Mouse (Mus musculus): ENCODE results near the gene Smg1. TPM values are rescaled to one million over a fixed set of nuclear protein-coding genes. Genes with fewer than 3 reads are reported as not detected.

Smg1 gene
- polyA plus RNA-seq, 1 experiment from 2014 or later, result 28.3 TPM

- Histone ChIP-seq H3K27me3 (ENCODE audit: insufficient read depth, low read length) (no peaks in the 10 kb centered on the region), H3K4me2 (no peak overlapping the region), H3K4me1 (ENCODE audit: insufficient read depth) (no peaks in the 10 kb centered on the region), H3K4me3 (ENCODE audit: low read depth, low read length) (no peak overlapping the region), H3K9ac (no peak overlapping the region), H3K36me3 (ENCODE audit: insufficient read depth) (peaks cover 85% of the 10 kb centered on the region), H3K27ac (ENCODE audit: low read depth) (no peak overlapping the region), H3K9me3 (ENCODE audit: low read depth, low read length) (no peaks in the 10 kb centered on the region)
- no peak for DNase-seq
- WGBS, result 86% methylated on average over 3 of the region's 3 CpGs
- no peak for TF ChIP-seq CTCF (IDR thresholded peaks at IDR 0.05; ENCODE audit: low read depth)
- ATAC-seq (ENCODE audit: insufficient read depth), result no peak
Observed at GRCm38 (mm10) chr7:118143602-118144001, 99.9 kb downstream of the Smg1 start.

- Histone ChIP-seq H3K27me3 (ENCODE audit: insufficient read depth, low read length) (no peaks in the 10 kb centered on the region), H3K36me3 (ENCODE audit: insufficient read depth) (peaks cover 82% of the 10 kb centered on the region), H3K27ac (ENCODE audit: low read depth) (no peak overlapping the region), H3K9me3 (ENCODE audit: low read depth, low read length) (no peaks in the 10 kb centered on the region), H3K4me1 (ENCODE audit: insufficient read depth) (no peaks in the 10 kb centered on the region), H3K9ac (no peak overlapping the region), H3K4me3 (ENCODE audit: low read depth, low read length) (no peak overlapping the region), H3K4me2 (no peak overlapping the region)
- no peak for TF ChIP-seq CTCF (IDR thresholded peaks at IDR 0.05; ENCODE audit: low read depth)
- DNase-seq (no peak), ATAC-seq (ENCODE audit: insufficient read depth) (no peak)
- 81% methylated on average over 4 of the region's 4 CpGs for WGBS
Observed at GRCm38 (mm10) chr7:118143123-118143522, 100.3 kb downstream of the Smg1 start.

- Histone ChIP-seq H3K9ac (no peak overlapping the region), H3K27ac (ENCODE audit: low read depth) (no peak overlapping the region), H3K27me3 (ENCODE audit: insufficient read depth, low read length) (no peaks in the 10 kb centered on the region), H3K4me1 (ENCODE audit: insufficient read depth) (no peaks in the 10 kb centered on the region), H3K36me3 (ENCODE audit: insufficient read depth) (peaks cover 86% of the 10 kb centered on the region), H3K4me2 (no peak overlapping the region), H3K9me3 (ENCODE audit: low read depth, low read length) (no peaks in the 10 kb centered on the region), H3K4me3 (ENCODE audit: low read depth, low read length) (no peak overlapping the region)
- 93% methylated on average over 7 of the region's 7 CpGs for WGBS
- no peak for DNase-seq
- no peak for ATAC-seq (ENCODE audit: insufficient read depth)
- TF ChIP-seq CTCF (IDR thresholded peaks at IDR 0.05; ENCODE audit: low read depth), result no peak
Observed at GRCm38 (mm10) chr7:118141271-118141670, 102.2 kb downstream of the Smg1 start.

GRCm38 (mm10) chr7:118135128-118135527, 108.3 kb downstream of the Smg1 start:
- Histone ChIP-seq H3K9me3 (ENCODE audit: low read depth, low read length) (no peaks in the 10 kb centered on the region), H3K27ac (ENCODE audit: low read depth) (no peak overlapping the region), H3K9ac (no peak overlapping the region), H3K27me3 (ENCODE audit: insufficient read depth, low read length) (no peaks in the 10 kb centered on the region), H3K36me3 (ENCODE audit: insufficient read depth) (peaks cover 50% of the 10 kb centered on the region), H3K4me3 (ENCODE audit: low read depth, low read length) (no peak overlapping the region), H3K4me1 (ENCODE audit: insufficient read depth) (no peaks in the 10 kb centered on the region; the same call in 1 of the 2 replicates), H3K4me2 (no peak overlapping the region)
- ATAC-seq (ENCODE audit: insufficient read depth) (no peak), DNase-seq (no peak)
- TF ChIP-seq CTCF (IDR thresholded peaks at IDR 0.05; ENCODE audit: low read depth), result no peak
- WGBS, result 78% methylated on average over 11 of the region's 11 CpGs

GRCm38 (mm10) chr7:118129430-118130041, 113.9 kb downstream of the Smg1 start, which contains the start of gene Arl6ip1:
Arl6ip1 (minus strand) TSS chr7:118129662.
- 1% methylated on average over 39 of the region's 39 CpGs for WGBS
- no peaks in the 10 kb centered on the region for H3K27me3 ChIP-seq (ENCODE audit: insufficient read depth, low read length)
- H3K9ac ChIP-seq, result peak within 1 kb of the TSS; percentile 94
- TF ChIP-seq CTCF (IDR thresholded peaks at IDR 0.05; ENCODE audit: low read depth), result 0 out of 2 replicates have a peak, but pooled peaks have one; percentile 1
- DNase-seq, result peak; percentile 99
- ATAC-seq (ENCODE audit: insufficient read depth), result peak; percentile 98
- H3K9me3 ChIP-seq (ENCODE audit: low read depth, low read length), result no peaks in the 10 kb centered on the region
- H3K27ac ChIP-seq (ENCODE audit: low read depth), result peak within 1 kb of the TSS; percentile 94
- peaks cover 10% of the 10 kb centered on the region for H3K4me1 ChIP-seq (ENCODE audit: insufficient read depth)
- peak within 1 kb of the TSS; percentile 85 for H3K4me3 ChIP-seq (ENCODE audit: low read depth, low read length)
- peaks cover 18% of the 10 kb centered on the region for H3K36me3 ChIP-seq (ENCODE audit: insufficient read depth)
- peak within 1 kb of the TSS; percentile 77 for H3K4me2 ChIP-seq

- Histone ChIP-seq H3K36me3 (ENCODE audit: insufficient read depth) (peaks cover 22% of the 10 kb centered on the region), H3K9ac (peak overlapping the region; percentile 94), H3K9me3 (ENCODE audit: low read depth, low read length) (no peaks in the 10 kb centered on the region), H3K4me2 (peak overlapping the region; percentile 77), H3K4me3 (ENCODE audit: low read depth, low read length) (peak overlapping the region; percentile 85), H3K4me1 (ENCODE audit: insufficient read depth) (peaks cover 10% of the 10 kb centered on the region), H3K27me3 (ENCODE audit: insufficient read depth, low read length) (no peaks in the 10 kb centered on the region), H3K27ac (ENCODE audit: low read depth) (peak overlapping the region; percentile 94)
- WGBS, result under 1% methylated on average over 21 of the region's 21 CpGs
- ATAC-seq (ENCODE audit: insufficient read depth), result peak; percentile 79
- peak; percentile 47 for DNase-seq
- TF ChIP-seq CTCF (IDR thresholded peaks at IDR 0.05; ENCODE audit: low read depth), result peak; percentile 28
Observed at GRCm38 (mm10) chr7:118128925-118129429, 114.5 kb downstream of the Smg1 start.

- ATAC-seq (ENCODE audit: insufficient read depth), result no peak
- H3K36me3 ChIP-seq (ENCODE audit: insufficient read depth), result peaks cover 42% of the 10 kb centered on the region
- H3K4me2 ChIP-seq, result peak overlapping the region; percentile 77
- no peak overlapping the region for H3K27ac ChIP-seq (ENCODE audit: low read depth)
- peaks cover 10% of the 10 kb centered on the region for H3K4me1 ChIP-seq (ENCODE audit: insufficient read depth)
- no peak overlapping the region; the same call in 1 of the 2 replicates for H3K9ac ChIP-seq
- peak overlapping the region; percentile 85; the same call in 1 of the 2 replicates for H3K4me3 ChIP-seq (ENCODE audit: low read depth, low read length)
- no peak for TF ChIP-seq CTCF (IDR thresholded peaks at IDR 0.05; ENCODE audit: low read depth)
- no peaks in the 10 kb centered on the region for H3K27me3 ChIP-seq (ENCODE audit: insufficient read depth, low read length)
- 52% methylated on average over 11 of the region's 11 CpGs for WGBS
- DNase-seq, result peak; percentile 24
- H3K9me3 ChIP-seq (ENCODE audit: low read depth, low read length), result no peaks in the 10 kb centered on the region
Observed at GRCm38 (mm10) chr7:118126219-118126875, 117.1 kb downstream of the Smg1 start.

Data from lung, embryonic 14.5 days (tissue).